Mouse (Mus musculus) adipocyte (in vitro differentiated cells): Measurements from ENCODE around the gene Cdk19.

Source experiments
- DNase-seq: peaks from one replicate; pipeline ENCODE4 v3.0.0-alpha.2; 2016; ENCODE audit warnings: low spot score

Gene Cdk19

GRCm38 (mm10) chr10:40443806-40444357, 104.5 kb downstream of the Cdk19 start:
- no peak for DNase-seq

- DNase-seq: no peak
These were observed 105.2 kb downstream of the Cdk19 start for GRCm38 (mm10) chr10:40444586-40444985.

- no peak for DNase-seq
These were observed 106.8 kb downstream of the Cdk19 start for GRCm38 (mm10) chr10:40446088-40446604.

- DNase-seq: no peak
These were observed 107.3 kb downstream of the Cdk19 start for GRCm38 (mm10) chr10:40446630-40447029.

GRCm38 (mm10) chr10:40447295-40447694, 107.9 kb downstream of the Cdk19 start:
- DNase-seq: no peak

GRCm38 (mm10) chr10:40447921-40448320, 108.6 kb downstream of the Cdk19 start:
- no peak for DNase-seq

- DNase-seq: no peak
These were observed 109.1 kb downstream of the Cdk19 start for GRCm38 (mm10) chr10:40448444-40448843.

GRCm38 (mm10) chr10:40449571-40449970, 110.2 kb downstream of the Cdk19 start:
- DNase-seq: no peak

GRCm38 (mm10) chr10:40450171-40450570, 110.8 kb downstream of the Cdk19 start:
- DNase-seq: no peak

GRCm38 (mm10) chr10:40457116-40457515, 117.8 kb downstream of the Cdk19 start:
- DNase-seq: no peak

GRCm38 (mm10) chr10:40459141-40459540, 119.8 kb downstream of the Cdk19 start:
- DNase-seq: no peak

- no peak for DNase-seq
These were observed 122.0 kb downstream of the Cdk19 start for GRCm38 (mm10) chr10:40461362-40461761.

GRCm38 (mm10) chr10:40462257-40462656, 122.9 kb downstream of the Cdk19 start:
- DNase-seq: no peak

GRCm38 (mm10) chr10:40467174-40467911, 128.0 kb downstream of the Cdk19 start:
- DNase-seq: no peak

- no peak for DNase-seq
These were observed 128.5 kb downstream of the Cdk19 start for GRCm38 (mm10) chr10:40467912-40468254.

GRCm38 (mm10) chr10:40469145-40469544, 129.8 kb downstream of the Cdk19 start:
- DNase-seq: no peak

- DNase-seq: peak; percentile 24
These were observed 137.3 kb downstream of the Cdk19 start for GRCm38 (mm10) chr10:40476535-40477285.

- no peak for DNase-seq
These were observed 138.2 kb downstream of the Cdk19 start for GRCm38 (mm10) chr10:40477426-40478075.

- no peak for DNase-seq
These were observed 139.3 kb downstream of the Cdk19 start for GRCm38 (mm10) chr10:40478626-40479025.

GRCm38 (mm10) chr10:40479216-40479615, 139.9 kb downstream of the Cdk19 start:
- no peak for DNase-seq

GRCm38 (mm10) chr10:40479621-40480193, 140.3 kb downstream of the Cdk19 start:
- no peak for DNase-seq

- DNase-seq: no peak
These were observed 142.2 kb downstream of the Cdk19 start for GRCm38 (mm10) chr10:40481534-40481933.
